Mouse (Mus musculus) urinary bladder, postnatal 36 days (tissue): Measurements from ENCODE around the gene Il12rb2.

Experiments
- DNase-seq, 2 experiments: peaks; one replicate each; pipeline ENCODE4 v3.0.0; 2022; ENCODE audit warnings: low spot score in 2 of 2, mixed read lengths in 1 of 2

Il12rb2 gene

GRCm38 (mm10) chr6:67296126-67296525 is 79.9 kb downstream of the Il12rb2 start:
- DNase-seq = no peak

DNA sequence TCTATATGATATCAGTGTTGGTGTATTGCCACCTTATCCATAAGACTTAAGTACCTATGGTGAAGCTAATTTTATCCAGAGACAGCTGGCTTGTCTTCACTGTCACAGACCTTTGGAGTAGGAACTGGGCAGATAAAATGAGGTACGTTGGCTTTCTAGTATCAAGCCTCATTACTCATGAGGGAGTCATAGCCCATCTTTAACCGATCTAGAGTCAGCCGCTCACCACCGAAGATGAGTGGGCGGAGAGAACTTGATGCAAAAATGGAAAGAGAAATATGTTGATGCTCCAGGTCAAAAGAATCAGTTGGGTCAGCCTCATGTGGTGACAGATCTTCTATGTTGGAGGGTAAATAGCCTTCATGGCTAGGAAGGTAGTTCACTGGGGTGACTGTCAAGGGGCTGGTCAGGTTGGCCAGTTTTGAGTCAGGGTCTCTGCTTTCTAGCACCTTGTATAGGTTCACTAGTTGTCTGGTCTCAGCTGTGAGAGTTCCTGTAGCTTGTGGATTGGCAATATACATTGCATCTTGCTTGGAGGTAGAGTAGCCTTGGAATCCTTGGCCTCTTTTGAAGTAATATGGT is 83.9 kb downstream of the Il12rb2 start:
- no peak for DNase-seq

DNA sequence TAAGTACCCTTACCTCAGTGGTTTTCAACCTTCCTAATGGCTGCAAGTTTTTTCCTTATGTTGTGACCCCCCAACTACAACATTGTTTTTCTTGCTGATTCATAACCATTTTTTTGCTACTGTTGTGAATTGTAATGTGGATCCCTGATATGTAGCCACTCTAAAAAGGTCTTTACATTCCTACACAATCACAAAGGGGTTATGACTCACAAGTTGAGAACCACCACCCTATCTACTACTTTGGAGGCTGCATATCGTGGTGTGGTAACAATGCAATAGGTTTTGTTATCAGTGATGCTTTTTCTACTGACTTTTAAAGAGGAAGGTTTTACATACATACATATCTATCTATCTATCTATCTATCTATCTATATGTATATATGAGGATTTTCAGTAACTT is 93.1 kb downstream of the Il12rb2 start:
- DNase-seq = no peak

DNA sequence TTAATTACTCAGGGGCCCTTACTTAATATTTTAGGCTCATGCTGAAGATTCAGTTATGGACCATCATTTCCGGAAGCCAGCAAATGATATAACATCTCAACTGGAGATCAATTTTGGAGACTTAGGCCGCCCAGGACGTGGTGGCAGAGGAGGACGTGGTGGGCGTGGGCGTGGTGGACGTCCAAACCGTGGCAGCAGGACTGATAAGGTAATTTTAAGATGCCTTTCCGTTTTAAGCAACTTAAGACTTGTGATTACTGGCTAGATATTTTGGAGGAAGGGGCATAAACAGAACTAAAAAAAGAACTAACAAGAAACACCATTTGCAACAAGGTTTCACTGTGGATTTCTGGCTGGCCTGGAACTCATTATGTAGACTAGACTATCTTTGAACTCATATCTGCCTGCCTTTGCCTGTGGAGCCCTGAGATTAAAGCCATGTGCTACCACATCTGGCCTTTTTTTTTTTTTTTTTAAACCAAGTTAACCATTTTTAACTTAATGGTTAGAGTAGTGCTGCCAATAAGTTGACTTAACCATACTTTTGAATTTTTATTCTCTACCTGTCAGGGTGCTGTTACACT is 94.3 kb downstream of the Il12rb2 start:
- no peak for DNase-seq

GRCm38 (mm10) chr6:67277944-67278343 is 98.0 kb downstream of the Il12rb2 start:
- no peak for DNase-seq

GRCm38 (mm10) chr6:67269459-67269858 is 106.5 kb downstream of the Il12rb2 start:
- DNase-seq = no peak

DNA sequence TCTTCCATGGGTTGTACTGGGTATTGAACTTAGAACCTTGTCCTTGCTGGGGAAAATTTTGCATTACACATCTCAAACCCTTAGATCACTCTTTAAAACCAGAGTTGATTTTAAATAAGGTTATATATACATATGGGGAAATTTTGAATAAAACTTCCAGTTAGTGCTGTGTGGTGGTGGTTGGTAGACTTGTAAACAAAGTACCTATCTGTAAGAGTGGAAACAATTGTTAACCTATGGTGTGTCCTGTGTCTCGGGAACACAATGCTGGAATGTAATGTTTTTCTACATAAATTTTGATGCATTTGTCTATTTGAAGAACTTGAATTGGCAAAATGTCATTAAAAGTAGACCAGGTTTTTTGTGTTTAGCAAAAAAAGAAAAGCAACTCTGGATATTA is 107.0 kb downstream of the Il12rb2 start:
- no peak for DNase-seq

- DNase-seq = no peak
These were observed 107.8 kb downstream of the Il12rb2 start for GRCm38 (mm10) chr6:67268245-67268612.

- DNase-seq = peak; percentile 24
These were observed 108.4 kb downstream of the Il12rb2 start for GRCm38 (mm10) chr6:67267408-67268244.

DNA sequence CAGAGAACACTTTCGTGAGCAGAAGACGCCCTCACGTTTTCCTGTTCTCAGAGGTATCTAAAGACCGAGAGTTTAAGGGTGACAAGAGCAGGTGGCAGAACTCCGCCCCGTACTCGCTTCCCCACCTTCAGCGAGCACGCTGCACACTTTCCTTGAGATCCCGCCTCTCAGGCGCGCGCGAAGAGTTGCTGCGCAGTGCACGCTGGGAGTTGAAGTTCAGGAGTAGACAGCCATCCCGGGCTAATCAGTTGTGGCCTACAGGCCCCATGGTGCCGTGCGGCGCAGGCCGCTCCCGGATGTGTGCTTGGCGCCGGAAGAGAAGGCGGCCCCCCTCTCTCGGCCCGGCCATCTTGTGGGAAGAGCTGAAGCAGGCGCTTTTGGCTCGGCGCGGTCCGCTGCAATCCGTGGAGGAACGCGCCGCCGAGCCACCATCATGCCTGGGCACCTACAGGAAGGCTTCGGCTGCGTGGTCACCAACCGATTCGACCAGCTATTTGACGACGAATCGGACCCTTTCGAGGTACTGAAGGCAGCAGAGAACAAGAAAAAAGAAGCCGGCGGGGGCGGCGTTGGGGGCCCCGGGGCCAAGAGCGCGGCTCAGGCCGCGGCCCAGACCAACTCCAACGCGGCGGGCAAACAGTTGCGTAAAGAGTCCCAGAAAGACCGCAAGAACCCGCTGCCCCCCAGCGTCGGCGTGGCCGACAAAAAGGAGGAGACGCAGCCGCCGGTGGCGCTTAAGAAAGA is 109.2 kb downstream of the Il12rb2 start:
- DNase-seq = peak; percentile 91 to 96

- DNase-seq = peak in 1 of 2 experiments; percentile 37
These were observed 109.8 kb downstream of the Il12rb2 start for GRCm38 (mm10) chr6:67266159-67266657.

DNA sequence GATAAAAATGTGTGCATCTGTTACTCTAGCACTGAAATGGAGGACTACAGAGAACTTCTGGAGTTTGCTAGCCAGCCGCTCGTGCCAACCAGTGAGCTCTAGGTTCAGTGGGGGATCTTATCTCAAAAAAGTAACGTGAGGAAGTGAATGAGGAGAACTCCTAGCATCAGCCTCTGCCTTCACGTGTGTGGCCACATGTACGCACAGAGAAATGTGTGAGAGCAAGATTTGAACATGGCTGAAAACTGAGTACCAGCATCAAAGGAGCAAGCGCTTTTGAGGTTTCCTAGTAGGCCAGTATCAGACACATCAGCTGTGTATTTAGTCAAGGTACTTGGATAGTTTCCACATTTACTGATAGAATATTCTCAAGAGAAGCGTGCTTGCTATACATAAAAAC is 111.1 kb downstream of the Il12rb2 start:
- DNase-seq = no peak

GRCm38 (mm10) chr6:67251095-67251494 is 124.9 kb downstream of the Il12rb2 start:
- DNase-seq = peak; percentile 9 to 22

GRCm38 (mm10) chr6:67244451-67244850 is 131.5 kb downstream of the Il12rb2 start:
- DNase-seq = no peak

DNA sequence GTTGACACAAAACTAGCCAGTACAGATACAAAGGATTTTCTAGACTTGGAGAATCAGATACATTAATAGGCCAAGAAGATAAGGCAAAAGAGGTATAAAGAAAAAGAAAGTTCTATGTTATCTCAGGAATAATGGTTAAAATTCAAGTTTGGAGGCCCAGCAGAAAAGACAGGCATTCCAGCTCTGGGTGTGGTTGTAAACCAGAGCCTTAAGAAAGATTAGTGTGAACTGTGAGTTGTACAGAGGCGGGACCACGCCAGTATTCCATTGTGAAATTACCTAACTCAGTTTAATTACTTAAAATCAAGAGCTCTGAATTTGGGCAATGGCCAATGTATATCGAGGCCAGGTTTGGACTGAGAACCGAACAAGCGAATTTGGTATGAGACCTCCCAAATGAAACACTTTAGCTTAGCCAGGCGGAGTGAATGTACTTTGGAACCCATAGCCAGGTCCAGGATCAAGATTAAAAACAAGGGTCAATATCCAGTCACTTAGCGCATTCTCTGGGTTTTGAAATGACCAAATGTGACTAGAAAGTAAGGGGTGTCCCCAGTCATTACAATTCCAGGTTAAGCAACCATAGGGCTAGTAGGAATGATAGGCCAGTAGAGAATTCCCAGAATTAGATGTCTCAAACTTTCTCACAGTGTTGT is 132.1 kb downstream of the Il12rb2 start:
- DNase-seq = no peak
